ENCODE assay signal across 8 mouse cellular contexts in genomic region chr2:20547686-20548624, GRCm38 (mm10).
A peak's percentile ranks its signal among the peaks of the same experiment; 100 is the strongest.
DNase-seq lines count a peak whose midpoint lies in the region; ATAC-seq lines count a peak whose summit lies in the region.

No protein-coding gene starts in this region.

- peaks cover 17% of the 10 kb centered on the region for H3K4me1 ChIP-seq in embryonic facial prominence, embryonic 14.5 days (ENCODE audit: control insufficient read depth, insufficient read depth, low read length)
- H3K4me1 ChIP-seq in kidney, embryonic 16.5 days (ENCODE audit: insufficient read depth, low read length): peaks cover 44% of the 10 kb centered on the region
- peaks cover 44% of the 10 kb centered on the region for H3K4me1 ChIP-seq in midbrain, embryonic 10.5 days

- no peaks in the 10 kb centered on the region for H3K9me3 ChIP-seq in embryonic facial prominence, embryonic 14.5 days (ENCODE audit: control insufficient read depth, low read length)
- no peaks in the 10 kb centered on the region for H3K9me3 ChIP-seq in kidney, embryonic 16.5 days (ENCODE audit: low read length)
- no peaks in the 10 kb centered on the region for H3K9me3 ChIP-seq in midbrain, embryonic 10.5 days (replicated peaks)

- 24% methylated on average over 18 of the region's 18 CpGs for WGBS in embryonic facial prominence, embryonic 14.5 days
- WGBS in kidney, embryonic 16.5 days: 31% methylated on average over 18 of the region's 18 CpGs
- WGBS in midbrain, embryonic 10.5 days: 16% methylated on average over 18 of the region's 18 CpGs

- H3K9ac ChIP-seq in embryonic facial prominence, embryonic 14.5 days (ENCODE audit: low read depth, low read length): no peak overlapping the region
- peak overlapping the region; percentile 50 for H3K9ac ChIP-seq in kidney, embryonic 16.5 days (replicated peaks; ENCODE audit: low read length)

- peak overlapping the region; percentile 51 for H3K4me2 ChIP-seq in embryonic facial prominence, embryonic 14.5 days (ENCODE audit: low read depth, low read length)
- peak overlapping the region; percentile 57 for H3K4me2 ChIP-seq in kidney, embryonic 16.5 days (replicated peaks; ENCODE audit: low read depth, low read length)

- H3K27ac ChIP-seq in embryonic facial prominence, embryonic 14.5 days (replicated peaks; ENCODE audit: low read depth, low read length): peak overlapping the region; percentile 49
- H3K27ac ChIP-seq in kidney, embryonic 16.5 days (ENCODE audit: low read length): peak overlapping the region; percentile 89
- H3K27ac ChIP-seq in midbrain, embryonic 10.5 days (replicated peaks): no peak overlapping the region

- H3K27me3 ChIP-seq in embryonic facial prominence, embryonic 14.5 days (replicated peaks; ENCODE audit: control insufficient read depth, insufficient read depth, low read length): no peaks in the 10 kb centered on the region
- H3K27me3 ChIP-seq in kidney, embryonic 16.5 days (ENCODE audit: insufficient read depth, low read length): no peaks in the 10 kb centered on the region
- peaks cover 10% of the 10 kb centered on the region; the same call in 1 of the 2 replicates for H3K27me3 ChIP-seq in midbrain, embryonic 10.5 days (ENCODE audit: low read depth, poor library complexity, severe bottlenecking)

- H3K4me3 ChIP-seq in embryonic facial prominence, embryonic 14.5 days (ENCODE audit: low read depth, low read length): peak overlapping the region; percentile 25
- H3K4me3 ChIP-seq in kidney, embryonic 16.5 days (ENCODE audit: low read length): peak overlapping the region; percentile 40
- H3K4me3 ChIP-seq in midbrain, embryonic 10.5 days: peak overlapping the region; percentile 16; the same call in 1 of the 2 replicates

- peak; percentile 43 for DNase-seq in embryo, embryonic 10.5 days (ENCODE audit: low spot score)
- DNase-seq in embryo, embryonic 10 days (ENCODE audit: low spot score): no peak
- DNase-seq in embryonic facial prominence, embryonic 14.5 days (ENCODE audit: low spot score): peak; percentile 74
- no peak for DNase-seq in midbrain, embryonic 10.5 days (ENCODE audit: low spot score)
- DNase-seq in adrenal gland, adult 18-20 months (ENCODE audit: low spot score in 2 of 2): no peak

- H3K36me3 ChIP-seq in embryonic facial prominence, embryonic 14.5 days (ENCODE audit: control insufficient read depth, insufficient read depth, low read length): no peaks in the 10 kb centered on the region
- H3K36me3 ChIP-seq in kidney, embryonic 16.5 days (ENCODE audit: insufficient read depth, low read length): 0 out of 2 replicates have a peak, but pooled peaks cover 3% of the 10 kb centered on the region
- H3K36me3 ChIP-seq in midbrain, embryonic 10.5 days: no peaks in the 10 kb centered on the region

- peak; percentile 69; the same call in 1 of the 2 replicates for ATAC-seq in embryonic facial prominence, embryonic 14.5 days (ENCODE audit: low read depth)
- peak; percentile 72; the same call in 1 of the 2 replicates for ATAC-seq in kidney, embryonic 16.5 days (ENCODE audit: low FRiP score, low TSS enrichment)
- ATAC-seq in inflammation-experienced regulatory T-cells, adult 6 months: no peak
- no peak for ATAC-seq in monocyte, adult 5-6 weeks (replicated peaks; ENCODE audit: insufficient number of reproducible peaks, low FRiP score, low TSS enrichment, poor library complexity, severe bottlenecking)

Comparison
In these comparisons a context has a peak if more than half of its experiments do, and no peak if none do; other contexts are left out.
1. DNase-seq: peak in embryo, embryonic 10.5 days (single experiment) and embryonic facial prominence, embryonic 14.5 days (single experiment); none in embryo, embryonic 10 days (single experiment), midbrain, embryonic 10.5 days (single experiment) and adrenal gland, adult 18-20 months (0 of 2).
2. ATAC-seq: peak in embryonic facial prominence, embryonic 14.5 days (single experiment) and kidney, embryonic 16.5 days (single experiment); none in inflammation-experienced regulatory T-cells, adult 6 months (single experiment) and monocyte, adult 5-6 weeks (single experiment).
3. Peak in every context shown above with its lines, with median percentiles within 50 percentile points of each other: H3K4me3 ChIP-seq.